Mouse (Mus musculus) heart, postnatal 0 days (tissue): ENCODE measurements around the gene Ube3a. TPM values are rescaled to one million over a fixed set of nuclear protein-coding genes. Genes with fewer than 3 reads are reported as not detected.

Experiments used
- ATAC-seq: fragments of 200-750 bp; cut with Nextera tagmentation; 2 replicates; pipeline ENCODE4 v1.8.0; 2017; ENCODE audit warnings: low read depth, moderate number of reproducible peaks, moderate library complexity; ENCODE audit not compliant: insufficient read depth
- DNase-seq: peaks from one replicate; pipeline ENCODE4 v3.0.0-alpha.2; 2016; ENCODE audit warnings: low spot score
- H3K27ac ChIP-seq: fragments of 300-500 bp; sonication (generic); 2 replicates; pipeline ENCODE4 v1.5.1; 2014; ENCODE audit warnings: low read depth, mild to moderate bottlenecking
- H3K27me3 ChIP-seq: fragments of 300-500 bp; sonication (generic); 2 replicates; pipeline ENCODE4 v1.6.1; 2014; ENCODE audit warnings: low read length, mixed read lengths; ENCODE audit not compliant: control insufficient read depth, insufficient read depth
- H3K36me3 ChIP-seq: fragments of 300-500 bp; sonication (generic); replicated peaks from 2 replicates; pipeline ENCODE4 v1.6.1; 2014; ENCODE audit warnings: low read length, mixed read lengths; ENCODE audit not compliant: control insufficient read depth, insufficient read depth
- H3K4me1 ChIP-seq: fragments of 300-500 bp; sonication (generic); 2 replicates; pipeline ENCODE4 v1.6.1; 2014; ENCODE audit warnings: antibody characterized with exemption; ENCODE audit not compliant: control insufficient read depth, insufficient read depth
- H3K4me2 ChIP-seq: fragments of 300-500 bp; sonication (generic); 2 replicates; pipeline ENCODE4 v1.6.1; 2014; ENCODE audit warnings: low read depth, mild to moderate bottlenecking, low read length, moderate library complexity
- H3K4me3 ChIP-seq: fragments of 300-500 bp; sonication (generic); 2 replicates; pipeline ENCODE4 v1.5.1; 2014; ENCODE audit warnings: low read depth, low read length
- H3K9ac ChIP-seq: fragments of 300-500 bp; sonication (generic); replicated peaks from 2 replicates; pipeline ENCODE4 v1.6.1; 2014; ENCODE audit warnings: low read depth, low read length, mixed read lengths
- H3K9me3 ChIP-seq: fragments of 300-500 bp; sonication (generic); replicated peaks from 2 replicates; pipeline ENCODE4 v1.6.1; 2016; ENCODE audit warnings: low read length; ENCODE audit not compliant: control insufficient read depth
- CTCF ChIP-seq: IDR thresholded peaks from 2 replicates; pipeline ENCODE4 v1.5.1; 2016; ENCODE audit warnings: antibody characterized with exemption, control low read depth, low read depth
- EP300 ChIP-seq: IDR thresholded peaks from 2 replicates; pipeline ENCODE4 v1.6.1; 2016; ENCODE audit warnings: antibody characterized with exemption, low read depth
- WGBS: fragments of 180-500 bp; shearing (Covaris S2); extraction: QIAGEN DNeasy Blood & Tissue Kit; methylation state at CpG from one replicate; pipeline ENCODE4 v1.1.7; 2014; 5-methylcytosine and 5-hydroxymethylcytosine counted together
- polyA plus RNA-seq: library from polyadenylated mRNA; unstranded; fragments of >200 nt; fragmentation: Nextera tagmentation; extraction: Ambion mirVana; gene quantifications from 2 replicates; pipeline ENCODE4 v1.2.1, GENCODE M21; 2015
- total RNA-seq: library from RNA; depleted of rRNA; stranded (reverse); fragments of >200 nt; gene quantifications from 2 replicates; pipeline ENCODE4 v1.2.3, GENCODE M21; 2014; ENCODE audit warnings: low replicate concordance

The Ube3a gene
- total and polyA plus RNA-seq, 2 experiments from 2014 or later, result 104 to 120 TPM

- peaks cover 14% of the 10 kb centered on the region for H3K4me1 ChIP-seq
- DNase-seq (peak; percentile 33), ATAC-seq (peak; percentile 42)
- under 1% methylated on average over 49 of the region's 52 CpGs for WGBS
- peak overlapping the region; percentile 94 for H3K9ac ChIP-seq
- peak overlapping the region; percentile 80 for H3K4me3 ChIP-seq
- H3K4me2 ChIP-seq, result peak overlapping the region; percentile 72
- TF ChIP-seq CTCF (no peak), EP300 (no peak)
- H3K9me3 ChIP-seq, result no peaks in the 10 kb centered on the region
- H3K27me3 ChIP-seq, result no peaks in the 10 kb centered on the region
- H3K36me3 ChIP-seq, result no peaks in the 10 kb centered on the region
- peak overlapping the region; percentile 99 for H3K27ac ChIP-seq
These were observed 797 bp downstream of the Ube3a start for GRCm38 (mm10) chr7:59229183-59229911.

GRCm38 (mm10) chr7:59230304-59230703 lies 1.8 kb downstream of the Ube3a start:
- ATAC-seq (no peak), DNase-seq (no peak)
- H3K4me3 ChIP-seq, result peak overlapping the region; percentile 80
- TF ChIP-seq EP300 (no peak), CTCF (no peak)
- H3K27me3 ChIP-seq, result no peaks in the 10 kb centered on the region
- peaks cover 14% of the 10 kb centered on the region for H3K4me1 ChIP-seq
- no peaks in the 10 kb centered on the region for H3K36me3 ChIP-seq
- WGBS, result 28% methylated on average over 4 of the region's 4 CpGs
- H3K27ac ChIP-seq, result no peak overlapping the region
- H3K9ac ChIP-seq, result peak overlapping the region; percentile 94
- peak overlapping the region; percentile 72 for H3K4me2 ChIP-seq
- no peaks in the 10 kb centered on the region for H3K9me3 ChIP-seq

- TF ChIP-seq CTCF, result no peak
- TF ChIP-seq EP300, result no peak
- Histone ChIP-seq H3K4me3 (peak overlapping the region; percentile 80), H3K4me2 (peak overlapping the region; percentile 72), H3K27me3 (no peaks in the 10 kb centered on the region), H3K9ac (no peak overlapping the region), H3K36me3 (no peaks in the 10 kb centered on the region), H3K4me1 (peaks cover 14% of the 10 kb centered on the region), H3K27ac (no peak overlapping the region), H3K9me3 (no peaks in the 10 kb centered on the region)
- 58% methylated on average over 5 of the region's 5 CpGs for WGBS
- no peak for ATAC-seq
- no peak for DNase-seq
These were observed 2.2 kb downstream of the Ube3a start for GRCm38 (mm10) chr7:59230768-59231167.

GRCm38 (mm10) chr7:59231960-59232359 lies 3.4 kb downstream of the Ube3a start:
- Histone ChIP-seq H3K27ac (no peak overlapping the region), H3K9me3 (no peaks in the 10 kb centered on the region), H3K9ac (no peak overlapping the region), H3K4me2 (no peak overlapping the region), H3K4me1 (peaks cover 14% of the 10 kb centered on the region), H3K27me3 (no peaks in the 10 kb centered on the region), H3K36me3 (no peaks in the 10 kb centered on the region), H3K4me3 (no peak overlapping the region)
- DNase-seq, result no peak
- ATAC-seq, result no peak
- WGBS, result 57% methylated on average over 1 of the region's 1 CpGs
- TF ChIP-seq CTCF (no peak), EP300 (no peak)

GRCm38 (mm10) chr7:59234773-59235401 lies 6.3 kb downstream of the Ube3a start:
- Histone ChIP-seq H3K36me3 (no peaks in the 10 kb centered on the region), H3K4me2 (no peak overlapping the region), H3K9me3 (no peaks in the 10 kb centered on the region), H3K4me1 (peaks cover 14% of the 10 kb centered on the region), H3K27me3 (no peaks in the 10 kb centered on the region), H3K27ac (no peak overlapping the region), H3K9ac (no peak overlapping the region), H3K4me3 (no peak overlapping the region)
- 88% methylated on average over 8 of the region's 8 CpGs for WGBS
- ATAC-seq, result no peak
- no peak for DNase-seq
- TF ChIP-seq EP300 (no peak), CTCF (no peak)
